Mouse (Mus musculus) adrenal gland, adult (tissue): ENCODE data around the gene Rplp2.

Experiments
- DNase-seq, 2 experiments: peaks; one replicate each; pipeline ENCODE4 v3.0.0; 2022 to 2023; ENCODE audit warnings: low spot score in 1 of 2; ENCODE audit not compliant: inconsistent age in 2 of 2

Gene Rplp2

GRCm38 (mm10) chr7:141430585-141431240 lies 16.5 kb upstream of the Rplp2 start:
- no peak for DNase-seq

- DNase-seq, result no peak
These were observed 15.6 kb upstream of the Rplp2 start for GRCm38 (mm10) chr7:141431434-141432185.

GRCm38 (mm10) chr7:141432186-141432611 lies 15.0 kb upstream of the Rplp2 start:
- DNase-seq, result peak; percentile 88 to 94

GRCm38 (mm10) chr7:141432741-141433516 lies 14.2 kb upstream of the Rplp2 start:
- DNase-seq, result peak; percentile 82 to 91

GRCm38 (mm10) chr7:141433517-141434400 lies 13.4 kb upstream of the Rplp2 start:
- peak in 1 of 2 experiments; percentile 64 for DNase-seq

GRCm38 (mm10) chr7:141434464-141434863 lies 12.7 kb upstream of the Rplp2 start:
- peak; percentile 76 to 84 for DNase-seq

- DNase-seq, result peak; percentile 81 to 90
These were observed 11.9 kb upstream of the Rplp2 start for GRCm38 (mm10) chr7:141435129-141435855.

- DNase-seq, result no peak
These were observed 11.2 kb upstream of the Rplp2 start for GRCm38 (mm10) chr7:141435856-141436522.

GRCm38 (mm10) chr7:141436523-141436892 lies 10.7 kb upstream of the Rplp2 start:
- DNase-seq, result no peak

GRCm38 (mm10) chr7:141437178-141438120 lies 9.7 kb upstream of the Rplp2 start, which contains the start of gene Slc25a22:
Gene Slc25a22, minus strand, starts transcription at chr7:141437892.
- DNase-seq, result peak; percentile 86 to 95

- peak in 1 of 2 experiments; percentile 25 for DNase-seq
These were observed 8.8 kb upstream of the Rplp2 start for GRCm38 (mm10) chr7:141438201-141438968.

GRCm38 (mm10) chr7:141439140-141439679 lies 8.0 kb upstream of the Rplp2 start:
- peak in 1 of 2 experiments; percentile 19 for DNase-seq

- peak in 1 of 2 experiments; percentile 26 for DNase-seq
These were observed 7.4 kb upstream of the Rplp2 start for GRCm38 (mm10) chr7:141439811-141440210.

- peak; percentile 71 to 88 for DNase-seq
These were observed 6.6 kb upstream of the Rplp2 start for GRCm38 (mm10) chr7:141440613-141441012.

- peak in 1 of 2 experiments; percentile 19 for DNase-seq
These were observed 5.7 kb upstream of the Rplp2 start for GRCm38 (mm10) chr7:141441460-141441859.

- no peak for DNase-seq
These were observed 5.0 kb upstream of the Rplp2 start for GRCm38 (mm10) chr7:141442199-141442598.
